Mouse (Mus musculus) embryonic fibroblast, embryonic 13.5 days (primary cell): Measurements from ENCODE around the gene Fcnb.

Experiments
- CTCF ChIP-seq: IDR thresholded peaks from 2 replicates; pipeline ENCODE4 v1.5.1; 2011; ENCODE audit warnings: mild to moderate bottlenecking, control low read depth, low read length, moderate library complexity, borderline replicate concordance; ENCODE audit not compliant: insufficient read depth
- POLR2A ChIP-seq: IDR thresholded peaks from 2 replicates; pipeline ENCODE4 v1.6.1; 2011; ENCODE audit warnings: low read depth, mild to moderate bottlenecking, control low read depth, low read length, moderate library complexity

DNA sequence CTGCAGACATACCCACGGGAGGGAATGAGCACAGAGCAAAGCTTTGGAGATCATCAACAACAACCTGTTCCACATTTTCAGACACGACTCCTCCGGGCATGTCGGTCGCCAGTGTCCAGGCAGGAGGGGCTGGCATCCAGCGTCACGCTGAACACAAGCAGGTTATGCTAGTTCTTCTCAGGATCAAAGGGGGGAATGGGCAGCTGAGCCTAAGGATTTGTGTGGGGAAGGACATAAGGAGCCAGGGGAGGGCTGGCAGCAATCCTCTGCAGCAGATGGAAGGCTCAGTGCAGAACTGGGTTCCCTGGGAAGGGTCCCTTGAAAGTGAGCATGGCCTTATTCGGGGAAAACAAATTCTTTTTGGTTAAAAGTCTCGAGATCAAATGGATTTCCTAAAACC is 49.1 kb upstream of the Fcnb start:
- TF ChIP-seq CTCF (no peak), POLR2A (no peak)
